Mouse (Mus musculus) retina, postnatal 7 days (tissue): Measurements from ENCODE around the gene Tmem232.
A peak's percentile ranks its signal among the peaks of the same experiment; 100 is the strongest.
"Not testable (repeated sequence)": the region's sequence is repeated elsewhere in the genome, so short reads cannot be mapped to it uniquely, and the experiment has no call there.

ENCODE experiments used
- DNase-seq: peaks from one replicate; pipeline ENCODE4 v3.0.0-alpha.2; 2012; ENCODE audit warnings: low read depth, low spot score

Tmem232 gene

DNA sequence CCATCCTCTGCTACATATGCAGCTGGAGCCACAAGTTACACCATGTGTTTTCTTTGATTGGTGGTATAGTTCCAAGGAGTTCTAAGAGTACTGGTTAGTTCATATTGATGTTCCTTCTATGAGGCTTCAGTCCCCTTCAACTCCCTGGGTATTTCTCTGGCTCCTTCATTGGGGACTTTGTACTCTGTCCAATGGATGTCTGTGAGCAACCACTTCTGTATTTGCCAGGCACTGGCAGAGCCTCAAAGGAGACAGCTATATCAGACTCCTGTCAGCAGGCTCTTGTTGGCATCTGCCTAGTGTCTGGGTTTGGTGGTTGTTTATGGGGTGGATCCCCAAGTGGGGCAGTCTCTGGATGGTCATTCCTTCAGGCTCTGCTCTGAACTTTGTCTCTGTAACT lies 8.2 kb downstream of the Tmem232 start:
- DNase-seq: not testable (repeated sequence)

DNA sequence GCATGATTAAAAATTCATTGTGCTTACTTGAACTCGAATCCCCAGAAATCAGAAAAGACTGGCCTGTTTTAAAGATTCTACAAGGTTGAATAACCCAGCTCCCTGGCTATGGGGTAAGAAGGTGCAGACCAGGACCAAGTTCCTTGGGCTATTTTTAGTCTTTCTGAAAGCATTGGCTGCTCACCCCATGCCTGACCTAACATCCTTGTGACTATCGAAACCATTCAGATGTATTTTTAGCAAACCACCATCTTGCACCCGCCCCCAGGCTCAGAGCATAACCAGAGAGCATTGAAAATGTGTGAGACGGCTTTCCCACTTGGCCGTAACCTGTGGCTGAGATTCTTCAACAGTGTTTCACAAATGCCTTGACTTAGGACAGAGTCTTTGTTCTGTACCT lies 13.1 kb downstream of the Tmem232 start:
- no peak for DNase-seq

DNA sequence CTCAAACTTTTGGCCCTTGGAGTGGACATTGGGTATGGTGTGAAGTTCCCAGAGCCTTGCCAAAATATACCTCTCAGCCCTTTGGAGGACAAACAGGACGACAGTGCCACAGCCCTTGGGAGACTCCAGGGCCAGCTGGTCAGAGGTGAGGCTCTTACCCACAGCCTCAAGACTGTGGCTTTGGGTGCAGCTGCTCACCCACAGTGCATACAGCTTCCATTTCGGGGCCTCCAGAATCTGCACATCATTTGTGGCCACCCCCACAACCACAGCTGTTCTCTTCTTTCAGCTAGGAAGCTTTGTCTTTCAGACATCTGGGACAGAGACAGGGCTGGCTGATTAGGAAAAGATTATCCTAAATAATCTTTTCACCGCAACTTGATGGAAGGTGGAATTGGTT lies 27.1 kb downstream of the Tmem232 start:
- DNase-seq: no peak

DNA sequence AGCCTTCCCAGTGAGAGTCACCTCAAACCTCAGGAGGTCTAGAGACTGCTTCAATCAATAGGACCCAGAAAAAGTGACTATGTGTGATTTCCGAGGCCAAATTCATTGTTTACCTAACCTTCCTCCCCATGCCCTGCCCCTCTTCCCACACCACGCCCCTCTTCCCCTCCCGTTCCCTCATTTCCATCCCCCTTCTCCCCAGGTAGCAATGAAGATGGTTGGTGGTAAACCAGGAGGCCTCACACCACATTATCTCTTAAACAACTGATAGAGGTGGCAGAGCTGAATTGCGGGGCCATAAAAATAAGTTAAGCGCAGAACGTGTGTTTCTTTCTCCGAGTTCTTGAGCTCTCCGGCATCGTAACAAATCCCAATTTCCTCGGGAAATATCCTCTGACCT lies 55.9 kb downstream of the Tmem232 start:
- no peak for DNase-seq

DNA sequence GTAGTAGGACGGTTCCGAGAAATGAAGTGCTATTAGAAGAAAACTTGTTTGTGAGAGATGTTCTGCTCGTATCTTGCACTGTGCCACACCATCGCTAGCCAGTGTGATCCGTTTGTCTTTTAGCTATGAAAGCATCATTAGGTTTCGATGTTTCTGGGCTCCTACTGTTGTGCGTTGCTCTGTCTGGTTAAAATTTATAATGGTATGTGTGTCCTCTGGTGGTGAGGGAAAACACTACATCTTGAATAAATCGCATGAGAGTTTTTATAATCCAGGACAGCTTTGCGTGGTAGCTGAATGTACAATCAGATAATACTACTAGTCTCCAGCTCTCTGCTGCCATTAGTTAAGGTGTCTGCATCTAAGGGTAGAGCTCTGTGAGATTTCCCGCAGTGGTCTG lies 63.8 kb downstream of the Tmem232 start:
- DNase-seq: no peak

DNA sequence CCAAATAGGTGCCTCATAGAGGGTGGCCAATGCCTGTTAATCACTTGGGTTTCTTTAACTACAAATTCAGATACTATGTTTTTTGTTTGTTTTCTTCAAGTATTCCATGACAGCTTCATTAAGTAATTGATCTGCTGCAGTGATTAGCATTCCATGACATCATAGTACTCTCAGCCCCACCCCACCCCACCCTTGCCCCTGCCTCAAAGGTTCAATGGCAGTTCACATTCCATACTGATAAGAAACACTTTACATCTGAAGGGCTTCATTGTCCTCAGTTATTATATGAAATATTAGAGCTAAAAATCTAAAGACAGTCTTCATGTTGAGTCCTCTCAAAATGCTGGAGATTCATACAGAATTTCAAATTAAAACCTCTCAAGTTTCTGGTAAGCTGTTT lies 89.8 kb downstream of the Tmem232 start:
- no peak for DNase-seq

DNA sequence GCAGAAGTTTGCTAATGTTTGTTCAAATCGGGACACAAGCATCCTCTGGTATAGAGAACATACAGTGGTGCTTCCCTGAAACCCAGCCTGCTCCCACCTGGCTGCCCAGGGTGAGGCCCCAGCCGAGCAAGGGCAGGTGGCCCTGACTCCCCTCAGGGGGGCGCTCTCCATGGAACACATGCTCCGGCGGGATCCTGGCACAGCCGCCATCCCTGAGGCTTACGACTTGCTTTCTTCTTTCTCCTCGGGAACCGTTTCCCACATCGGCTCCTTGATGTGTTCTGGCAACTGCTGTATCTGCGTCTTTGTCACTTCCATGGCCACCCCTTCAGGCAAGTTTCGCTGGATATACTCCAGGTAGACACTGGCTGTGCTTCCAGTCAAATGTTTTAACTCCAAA lies 102.7 kb downstream of the Tmem232 start:
- not testable (repeated sequence) for DNase-seq

DNA sequence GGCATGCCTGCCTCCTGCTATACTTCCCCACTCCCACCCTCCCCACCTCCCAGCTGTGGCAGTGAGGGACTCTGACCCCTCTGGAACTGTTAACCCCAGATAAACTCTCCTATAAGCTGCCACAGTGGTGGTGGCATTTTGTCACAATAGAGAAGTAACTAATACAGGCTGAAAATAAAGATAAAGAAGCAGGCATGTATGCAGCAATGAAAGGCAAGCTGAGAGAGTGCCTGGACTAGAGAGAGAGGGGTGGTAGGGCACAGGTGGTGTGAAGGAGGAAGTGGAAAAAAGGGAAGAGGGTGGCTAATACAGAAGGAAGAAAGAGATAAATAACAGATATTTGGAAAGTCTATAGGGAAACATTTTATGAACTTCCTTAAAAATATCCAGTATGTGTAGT lies 121.5 kb downstream of the Tmem232 start:
- no peak for DNase-seq

DNA sequence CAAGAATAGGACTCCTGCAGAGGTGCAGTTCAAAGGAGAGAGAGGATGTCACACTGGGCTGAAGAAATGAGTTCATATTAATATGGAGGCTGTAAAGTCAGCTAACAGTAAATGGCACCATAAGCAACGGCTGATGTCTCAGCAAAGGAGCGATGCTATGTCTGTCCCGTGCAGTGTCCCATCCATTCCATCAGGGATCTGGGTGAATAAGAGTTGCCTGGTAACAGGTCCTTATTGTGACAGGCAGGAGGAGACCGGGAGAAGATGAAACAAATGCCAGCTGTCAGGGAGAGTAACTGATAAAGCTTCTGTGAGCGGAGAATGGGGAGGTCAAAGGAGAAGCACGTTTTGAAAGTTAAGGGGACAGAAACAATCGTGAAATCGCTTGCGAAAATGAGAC lies 135.3 kb downstream of the Tmem232 start:
- no peak for DNase-seq

DNA sequence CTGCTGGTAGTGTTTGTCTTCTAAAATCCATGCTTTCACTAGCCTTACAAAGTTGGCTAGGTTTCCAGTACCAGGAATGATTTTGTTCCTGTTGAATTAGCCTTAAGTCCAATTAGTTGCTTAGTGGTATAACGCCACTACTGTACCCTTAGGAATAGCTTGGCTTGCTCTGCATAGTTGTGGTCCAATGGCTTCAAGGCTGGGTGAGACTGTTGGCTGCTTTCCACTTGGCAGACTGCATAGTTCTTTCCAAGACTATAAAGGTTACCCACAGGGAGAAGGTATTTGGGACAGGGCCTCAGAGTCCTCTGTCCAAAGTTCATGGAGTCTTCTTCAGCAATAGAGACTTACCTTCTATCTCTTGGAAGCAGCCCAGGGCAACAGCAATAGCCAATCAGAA lies 139.7 kb downstream of the Tmem232 start:
- DNase-seq: no peak

DNA sequence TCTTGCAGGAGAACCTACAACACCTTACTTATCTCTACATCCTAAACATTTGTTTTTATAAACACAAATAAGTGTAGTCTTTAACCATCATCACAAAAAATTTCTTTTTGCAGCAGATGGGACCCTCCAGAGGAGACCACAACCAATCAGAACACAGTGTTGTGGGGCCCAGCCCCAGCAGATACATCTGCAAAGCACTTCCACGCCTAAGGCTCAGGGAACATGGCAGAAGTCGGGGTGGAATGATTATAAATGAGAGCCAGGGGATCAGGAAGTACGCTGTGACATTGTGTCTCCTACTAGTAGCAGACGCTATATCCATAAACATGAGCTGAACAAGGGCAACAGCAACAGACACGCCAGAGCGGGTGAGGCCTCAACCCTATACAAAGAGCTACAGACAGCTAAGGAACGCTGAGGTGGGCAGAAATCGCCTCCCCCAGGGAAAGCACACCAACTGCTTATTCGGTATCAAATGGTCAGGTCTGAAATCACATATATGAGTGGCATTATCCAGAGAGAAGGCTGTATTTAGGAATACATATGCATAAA lies 156.1 kb downstream of the Tmem232 start:
- no peak for DNase-seq

DNA sequence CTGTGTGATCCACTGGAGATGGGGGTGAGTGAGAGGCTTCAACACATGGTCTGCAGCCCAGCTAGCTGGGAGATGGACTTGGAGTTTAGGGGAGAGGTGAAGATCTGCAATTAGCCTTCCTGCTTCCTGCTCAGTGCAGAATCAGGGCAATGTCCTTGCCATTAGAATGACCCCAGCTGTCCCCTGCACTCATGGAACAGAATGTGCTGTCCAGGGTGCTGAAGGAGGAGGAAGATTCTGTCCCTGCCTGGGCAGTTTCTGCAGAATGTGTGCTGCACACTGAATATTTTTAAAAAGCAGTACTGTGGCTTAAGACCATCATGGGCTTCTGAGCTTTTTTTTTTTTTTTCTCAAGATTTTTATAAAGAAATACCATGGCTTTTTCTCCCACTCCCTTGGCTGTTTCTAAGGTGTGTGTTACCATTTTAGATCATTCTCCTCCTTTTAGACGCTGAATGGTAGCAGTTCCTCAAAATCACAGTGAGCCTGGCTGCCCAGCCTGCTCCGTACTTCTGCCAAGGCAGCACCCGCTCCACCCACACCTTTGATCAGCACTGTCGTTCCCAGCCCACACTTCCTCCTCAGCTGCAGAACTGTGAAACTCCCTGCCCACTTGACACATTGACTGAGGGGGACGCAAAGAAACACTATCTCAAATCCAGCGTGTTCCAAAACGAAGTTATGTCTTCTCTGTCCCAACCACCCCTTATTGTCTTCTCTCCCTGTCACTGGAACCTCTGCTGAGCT lies 170.4 kb downstream of the Tmem232 start:
- DNase-seq: peak; percentile 5

DNA sequence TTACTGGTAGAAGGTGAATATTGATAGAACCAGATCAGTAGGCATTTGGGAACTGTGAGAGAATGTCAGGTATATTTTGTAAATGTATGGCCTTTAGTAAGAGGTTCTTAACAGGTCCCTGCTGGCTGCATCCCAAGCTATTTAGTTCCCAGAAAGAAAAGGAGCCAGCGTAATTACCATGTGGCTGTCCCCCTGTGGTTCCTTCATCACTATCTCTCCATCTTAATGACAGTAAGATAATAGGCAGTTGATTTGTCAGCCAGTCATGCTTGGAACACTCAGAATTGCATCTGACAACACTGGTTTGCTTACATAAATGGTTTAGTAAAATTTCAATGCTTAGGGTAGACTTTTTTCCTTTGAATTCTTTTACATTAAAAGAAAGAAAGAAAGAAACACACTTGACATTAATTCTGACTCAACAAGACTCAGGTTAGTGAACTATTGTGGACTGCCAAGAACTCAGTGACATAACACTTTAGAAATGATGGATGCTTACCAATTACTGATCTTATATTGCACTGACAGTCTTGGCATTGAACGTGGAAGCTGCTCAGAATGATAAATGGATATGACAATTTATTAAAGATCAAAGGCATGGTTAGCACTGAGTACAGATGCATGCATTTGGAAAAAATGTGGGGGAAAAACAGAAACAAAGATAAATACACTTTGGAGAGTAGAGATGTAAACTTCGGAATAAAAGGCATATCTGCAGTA lies 174.9 kb downstream of the Tmem232 start:
- no peak for DNase-seq

DNA sequence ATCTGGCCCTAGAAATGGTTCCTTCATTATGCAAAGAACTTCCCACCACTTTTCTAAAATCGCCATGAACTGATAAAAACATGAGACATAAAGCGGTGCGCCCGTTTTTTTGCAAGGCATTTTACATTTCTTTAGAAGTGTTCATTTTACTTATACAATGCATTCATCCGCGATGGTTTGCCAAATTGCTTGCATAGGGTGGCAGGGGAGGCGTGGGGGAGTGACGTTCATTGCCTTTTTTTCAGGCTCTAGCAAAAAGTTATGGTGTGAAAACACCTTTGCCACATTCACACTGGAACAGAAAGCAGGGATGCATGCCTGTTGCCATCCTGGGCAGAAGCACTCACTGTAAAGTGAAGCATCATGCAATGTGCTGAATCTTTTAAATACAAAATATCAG lies 188.7 kb downstream of the Tmem232 start:
- DNase-seq: no peak

DNA sequence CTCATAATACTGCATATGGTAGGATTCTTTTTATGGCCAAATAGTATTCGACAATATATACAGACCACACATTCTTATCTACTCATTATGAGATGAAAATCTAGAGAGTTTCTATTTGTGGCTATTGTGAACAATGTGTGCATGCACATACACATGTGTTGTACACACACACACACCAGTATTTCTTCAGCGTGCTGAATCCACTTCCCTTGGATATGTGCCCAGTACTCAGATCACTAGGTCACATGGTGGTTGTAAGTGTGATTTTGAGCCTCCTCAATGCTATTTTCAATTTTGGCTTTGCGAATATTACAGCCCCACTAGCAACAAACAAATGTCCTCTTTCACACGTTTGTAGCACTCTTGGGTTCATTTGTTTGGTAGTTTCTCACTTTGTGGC lies 200.6 kb downstream of the Tmem232 start:
- no peak for DNase-seq

DNA sequence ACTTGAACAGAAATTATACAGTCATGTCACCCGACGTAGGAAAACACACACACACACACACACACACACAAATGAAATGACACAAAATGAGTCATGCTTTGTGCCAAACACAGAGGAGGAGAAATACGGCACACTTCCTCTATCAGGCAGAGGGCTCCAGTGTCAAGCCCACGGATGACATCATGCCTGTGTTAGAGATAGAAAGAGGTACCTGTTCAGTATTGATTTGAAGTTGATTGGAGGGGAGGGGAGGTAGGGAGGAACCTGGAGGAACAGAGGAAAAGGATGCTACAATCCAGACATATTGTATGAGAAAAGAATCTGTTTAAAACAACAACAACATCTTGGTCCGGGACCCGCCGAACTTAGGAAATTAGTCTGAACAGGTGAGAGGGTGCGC lies 209.8 kb downstream of the Tmem232 start:
- no peak for DNase-seq

DNA sequence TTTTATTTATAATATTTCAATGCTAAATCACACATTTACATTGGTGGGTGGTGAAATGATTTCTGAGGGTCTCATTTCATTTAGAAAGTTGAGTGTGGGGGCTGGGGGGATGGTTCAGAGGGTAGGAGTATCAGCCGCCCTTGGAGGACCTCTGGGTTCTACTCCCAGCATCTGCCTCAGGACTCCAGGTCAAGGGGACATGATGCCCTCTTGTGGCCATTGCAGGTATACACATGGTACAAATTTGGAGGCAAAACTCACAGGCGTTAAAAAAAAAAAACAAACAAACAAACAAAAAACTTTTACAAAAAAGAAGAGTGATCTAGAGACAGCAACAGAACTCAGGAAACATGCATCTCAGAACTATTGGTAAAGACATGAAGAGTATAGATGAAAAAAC lies 215.3 kb downstream of the Tmem232 start:
- DNase-seq: peak; percentile 24

DNA sequence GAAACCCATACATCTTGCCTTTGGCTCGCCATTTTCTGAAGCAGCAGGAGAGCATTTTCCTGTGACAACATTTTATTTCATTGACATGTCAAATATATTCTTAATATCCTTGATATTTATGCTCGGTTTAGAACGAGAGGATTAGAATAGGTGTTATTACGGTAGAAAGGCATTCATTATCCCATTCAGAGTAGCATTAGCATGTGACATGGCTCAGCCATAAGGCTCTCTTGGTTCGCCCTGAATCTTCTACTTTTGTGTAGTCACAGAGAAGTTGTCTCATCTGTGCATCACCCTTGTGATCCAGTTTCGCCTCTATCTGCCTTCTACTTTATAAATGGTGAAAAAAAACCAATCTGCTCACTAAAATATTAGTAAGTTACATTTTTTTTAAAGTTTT lies 220.0 kb downstream of the Tmem232 start:
- DNase-seq: no peak

DNA sequence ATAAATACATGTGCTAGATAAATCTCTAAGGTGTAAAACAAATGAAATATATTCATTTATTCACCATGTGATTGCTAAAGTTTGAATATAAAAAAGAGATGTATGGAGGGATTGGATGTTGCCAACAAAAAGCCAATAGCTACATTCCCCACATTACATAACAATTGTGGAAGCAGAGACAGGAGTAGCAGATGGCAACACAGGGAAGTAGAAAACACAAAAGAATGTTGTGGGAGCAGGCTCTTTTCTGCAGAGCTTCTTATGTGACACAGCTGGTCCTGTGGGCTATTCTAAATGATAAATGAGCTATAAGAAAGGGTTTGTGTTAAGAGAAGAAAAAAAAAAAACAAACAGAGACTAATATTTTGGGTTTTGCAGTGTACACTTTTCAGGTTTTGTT lies 240.6 kb downstream of the Tmem232 start:
- no peak for DNase-seq

DNA sequence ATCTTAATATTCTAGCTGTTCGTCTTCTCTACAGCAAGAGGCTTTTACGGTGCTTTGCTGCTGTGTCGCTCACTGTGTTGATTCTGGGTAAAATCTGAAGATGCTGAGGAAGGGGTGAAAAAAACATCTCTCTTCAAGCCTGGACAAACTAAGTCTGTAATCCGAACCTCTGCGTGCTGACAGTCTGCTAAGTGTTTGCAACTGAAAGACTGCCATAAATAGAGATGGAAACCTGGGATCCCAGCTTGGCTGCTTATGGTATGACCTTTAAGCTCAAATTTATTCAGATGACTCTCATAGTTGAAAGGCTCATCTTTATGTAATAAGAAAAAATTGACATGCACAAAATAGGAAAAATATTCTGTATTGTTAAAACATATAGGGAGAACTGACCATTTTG lies 242.8 kb downstream of the Tmem232 start:
- no peak for DNase-seq

DNA sequence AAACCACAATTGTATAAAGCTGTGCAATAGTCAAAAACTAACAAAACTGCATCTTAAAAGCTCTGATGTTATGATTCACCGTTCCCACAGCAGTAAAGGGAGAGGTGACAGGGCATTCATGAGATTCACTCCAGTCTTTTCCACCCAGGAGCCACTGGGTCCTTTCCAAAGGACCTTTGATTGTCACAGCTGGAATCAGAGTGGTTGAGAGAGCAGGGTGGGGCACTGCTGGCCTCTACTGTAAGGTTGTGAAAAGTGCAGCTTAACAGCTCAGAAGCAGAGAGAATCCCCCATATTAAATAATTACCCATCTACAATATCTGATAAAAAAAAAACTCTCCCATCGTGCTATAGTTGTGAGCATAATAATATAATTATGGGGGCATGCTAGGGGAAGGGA lies 288.4 kb downstream of the Tmem232 start:
- DNase-seq: no peak

DNA sequence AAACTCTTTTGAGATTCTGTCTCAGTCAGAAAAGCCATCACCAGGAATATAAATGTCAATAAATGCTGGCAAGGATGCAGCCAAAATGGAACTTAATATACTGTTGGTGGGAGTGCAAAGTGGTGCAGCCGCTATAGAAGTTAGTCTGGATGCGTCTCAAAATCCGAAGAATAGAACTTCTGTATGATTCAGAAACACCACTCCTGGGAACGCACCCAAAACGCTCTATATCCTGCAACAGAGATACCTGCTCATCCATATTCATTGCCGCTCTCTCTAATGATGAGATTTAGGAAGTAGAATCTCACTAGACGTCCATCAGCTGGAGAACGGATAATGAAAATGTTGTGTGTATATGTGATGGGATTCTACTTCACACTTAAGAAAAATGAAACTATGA lies 290.3 kb downstream of the Tmem232 start:
- no peak for DNase-seq

DNA sequence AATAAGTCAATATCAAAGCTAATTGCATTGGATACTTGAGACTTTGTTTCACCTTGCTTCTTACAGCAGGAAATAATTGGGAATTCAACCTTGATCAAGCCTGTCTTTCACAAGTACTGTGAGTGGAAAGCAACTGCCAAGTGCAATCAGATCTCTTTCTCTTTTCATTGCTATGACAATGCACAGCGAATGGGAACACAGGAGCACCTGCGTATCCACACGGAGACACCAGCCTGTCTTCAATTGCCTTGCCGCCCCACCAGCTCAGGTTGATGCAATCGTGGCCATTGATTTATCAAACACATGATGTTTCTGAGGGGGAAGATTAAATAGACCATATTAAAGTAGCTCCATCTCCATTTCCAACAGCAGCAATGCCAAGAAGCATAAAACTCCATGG lies 296.9 kb downstream of the Tmem232 start:
- DNase-seq: no peak
